Mouse (Mus musculus) forelimb bud, embryonic 11.5 days (tissue): ENCODE results near the gene Fbxo31.

Experiments used
- DNase-seq: peaks from one replicate; pipeline ENCODE4 v3.0.0-alpha.2; 2012; ENCODE audit warnings: low read depth, low spot score

The Fbxo31 gene

GRCm38 (mm10) chr8:121552506-121552905 lies 26.1 kb downstream of the Fbxo31 start:
- DNase-seq: no peak

GRCm38 (mm10) chr8:121551065-121551985 lies 27.3 kb downstream of the Fbxo31 start:
- DNase-seq: no peak

GRCm38 (mm10) chr8:121550056-121550455 lies 28.6 kb downstream of the Fbxo31 start:
- DNase-seq: no peak

- peak; percentile 80 for DNase-seq
Observed at GRCm38 (mm10) chr8:121547132-121547531, 31.5 kb downstream of the Fbxo31 start.

GRCm38 (mm10) chr8:121544936-121545335 lies 33.7 kb downstream of the Fbxo31 start:
- no peak for DNase-seq

- DNase-seq: no peak
Observed at GRCm38 (mm10) chr8:121544276-121544785, 34.3 kb downstream of the Fbxo31 start, which contains the start of gene 1700018B08Rik. TSS of gene 1700018B08Rik (minus strand) at chr8:121544320.

GRCm38 (mm10) chr8:121542901-121543300 lies 35.7 kb downstream of the Fbxo31 start:
- no peak for DNase-seq

- DNase-seq: no peak
Observed at GRCm38 (mm10) chr8:121541862-121542261, 36.7 kb downstream of the Fbxo31 start.

- peak; percentile 59 for DNase-seq
Observed at GRCm38 (mm10) chr8:121532381-121532780, 46.2 kb downstream of the Fbxo31 start.

GRCm38 (mm10) chr8:121530639-121531038 lies 48.0 kb downstream of the Fbxo31 start:
- DNase-seq: no peak

- no peak for DNase-seq
Observed at GRCm38 (mm10) chr8:121528790-121529189, 49.8 kb downstream of the Fbxo31 start.

- no peak for DNase-seq
Observed at GRCm38 (mm10) chr8:121527751-121528150, 50.9 kb downstream of the Fbxo31 start.

GRCm38 (mm10) chr8:121526811-121527550 lies 51.6 kb downstream of the Fbxo31 start:
- no peak for DNase-seq

GRCm38 (mm10) chr8:121525111-121525818 lies 53.3 kb downstream of the Fbxo31 start:
- no peak for DNase-seq

GRCm38 (mm10) chr8:121513429-121513828 lies 65.2 kb downstream of the Fbxo31 start:
- DNase-seq: peak; percentile 88

GRCm38 (mm10) chr8:121511751-121512150 lies 66.9 kb downstream of the Fbxo31 start:
- no peak for DNase-seq
